Mouse (Mus musculus) forebrain, embryonic 15.5 days (tissue): ENCODE data around the gene Sh3d21. TPM values are rescaled to one million over a fixed set of nuclear protein-coding genes. Genes with fewer than 3 reads are reported as not detected.

ENCODE experiments used
- ATAC-seq: fragments of 200-750 bp; cut with Nextera tagmentation; replicated peaks from 2 replicates; pipeline ENCODE4 v1.8.0; 2017; ENCODE audit warnings: mild to moderate bottlenecking, moderate TSS enrichment, moderate library complexity
- H3K27ac ChIP-seq: fragments of 300-500 bp; sonication (generic); replicated peaks from 2 replicates; pipeline ENCODE4 v1.5.1; 2015; ENCODE audit warnings: mild to moderate bottlenecking, inconsistent platforms
- H3K27me3 ChIP-seq: fragments of 300-500 bp; sonication (generic); 2 replicates; pipeline ENCODE4 v1.6.1; 2015; ENCODE audit warnings: inconsistent platforms
- H3K36me3 ChIP-seq: fragments of 300-500 bp; sonication (generic); 2 replicates; pipeline ENCODE4 v1.6.1; 2015; ENCODE audit warnings: mild to moderate bottlenecking, inconsistent platforms
- H3K4me1 ChIP-seq: fragments of 300-500 bp; sonication (generic); 2 replicates; pipeline ENCODE4 v1.6.1; 2015; ENCODE audit warnings: inconsistent platforms
- H3K4me2 ChIP-seq: fragments of 300-500 bp; sonication (generic); replicated peaks from 2 replicates; pipeline ENCODE4 v1.6.1; 2015; ENCODE audit warnings: mild to moderate bottlenecking, inconsistent platforms
- H3K4me3 ChIP-seq: fragments of 300-500 bp; sonication (generic); 2 replicates; pipeline ENCODE4 v1.5.1; 2015; ENCODE audit warnings: mild to moderate bottlenecking, inconsistent platforms
- H3K9ac ChIP-seq: fragments of 300-500 bp; sonication (generic); replicated peaks from 2 replicates; pipeline ENCODE4 v1.6.1; 2015; ENCODE audit warnings: mild to moderate bottlenecking, inconsistent platforms
- H3K9me3 ChIP-seq: fragments of 300-500 bp; sonication (generic); 2 replicates; pipeline ENCODE4 v1.6.1; 2016; ENCODE audit warnings: inconsistent platforms
- WGBS: fragments of 180-500 bp; shearing (Covaris S2); methylation state at CpG from one replicate; pipeline ENCODE4 v1.1.7; 2015; ENCODE audit warnings: mixed read lengths; 5-methylcytosine and 5-hydroxymethylcytosine counted together
- polyA plus RNA-seq: library from polyadenylated mRNA; unstranded; fragments of >200 nt; fragmentation: Nextera tagmentation; extraction: Ambion mirVana; gene quantifications from 2 replicates; pipeline ENCODE4 v1.2.1, GENCODE M21; 2015

Sh3d21 gene
- polyA plus RNA-seq, 1 experiment from 2014 or later: 0.88 TPM

DNA sequence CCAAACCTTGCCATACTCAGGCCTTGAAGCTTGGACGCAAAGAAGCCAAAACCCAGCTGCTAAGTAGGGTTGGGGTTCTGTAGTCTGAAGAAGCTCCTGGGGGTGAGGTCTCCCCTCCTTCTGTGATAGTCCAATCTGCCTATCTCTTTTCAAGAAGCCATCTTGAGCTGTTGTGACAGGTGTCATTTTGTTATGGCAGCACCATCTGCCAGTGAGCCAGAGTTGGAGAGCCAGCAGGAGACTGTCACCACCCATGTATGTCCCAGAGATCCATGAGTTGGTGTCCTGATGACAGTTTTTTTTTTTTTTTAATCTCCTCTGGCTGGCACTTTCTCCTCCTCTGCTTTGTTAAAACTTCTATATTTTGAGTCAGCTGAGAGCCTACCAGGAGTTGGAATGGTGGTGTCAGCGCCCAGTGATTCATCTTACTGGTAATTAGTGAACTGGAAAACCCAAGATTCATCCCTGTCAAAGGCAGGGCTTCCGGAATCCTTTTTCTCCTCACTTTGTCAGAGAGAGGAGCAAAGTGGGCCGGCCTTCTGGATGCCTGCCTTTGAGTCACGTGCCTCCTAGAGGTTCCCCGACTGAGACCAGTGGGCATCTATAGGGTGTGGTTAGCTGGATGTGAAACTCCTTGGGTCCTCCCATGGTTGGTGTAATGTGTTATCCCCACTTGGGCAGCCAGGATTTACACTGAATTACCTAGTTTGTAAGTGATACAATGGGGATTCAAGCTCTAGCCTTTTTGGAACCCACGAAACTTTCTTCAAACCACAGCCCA, 61.0 kb downstream of the Sh3d21 start:
- Histone ChIP-seq H3K4me2 (peak overlapping the region; percentile 53), H3K9me3 (no peaks in the 10 kb centered on the region), H3K36me3 (no peaks in the 10 kb centered on the region), H3K9ac (no peak overlapping the region), H3K27ac (peak overlapping the region; percentile 80), H3K4me3 (peak overlapping the region; percentile 84; the same call in 1 of the 2 replicates), H3K27me3 (no peaks in the 10 kb centered on the region), H3K4me1 (peaks cover 62% of the 10 kb centered on the region)
- no peak for ATAC-seq
- 36% methylated on average over 7 of the region's 7 CpGs for WGBS

GRCm38 (mm10) chr4:126100764-126101163, 62.5 kb downstream of the Sh3d21 start:
- no peaks in the 10 kb centered on the region for H3K9me3 ChIP-seq
- H3K4me3 ChIP-seq: no peak overlapping the region
- H3K4me2 ChIP-seq: no peak overlapping the region
- H3K27ac ChIP-seq: no peak overlapping the region
- no peak for ATAC-seq
- no peaks in the 10 kb centered on the region for H3K36me3 ChIP-seq
- peaks cover 58% of the 10 kb centered on the region for H3K4me1 ChIP-seq
- no peaks in the 10 kb centered on the region for H3K27me3 ChIP-seq
- no peak overlapping the region for H3K9ac ChIP-seq
- WGBS: 86% methylated on average over 3 of the region's 3 CpGs

Other genes starting within 250 kb of the Sh3d21 start
- 0.47 and 0.48 TPM in 2 replicates for gene Csf3r, start 138.9 kb downstream of the Sh3d21 start, polyA plus RNA-seq
- 113 TPM in 2 replicates for gene Mrps15, start 116.6 kb downstream of the Sh3d21 start, polyA plus RNA-seq
- 35.3 TPM in 2 replicates for gene Oscp1, start 104.9 kb downstream of the Sh3d21 start, polyA plus RNA-seq
- 58.9 and 63.8 TPM in 2 replicates for gene Lsm10, start 66.9 kb downstream of the Sh3d21 start, polyA plus RNA-seq
- 35.3 and 35.4 TPM in 2 replicates for gene Stk40, start 59.5 kb downstream of the Sh3d21 start, polyA plus RNA-seq
- gene Eva1b, start 15.7 kb downstream of the Sh3d21 start, polyA plus RNA-seq: 9.2 and 10.1 TPM in 2 replicates
- gene Thrap3, start 39.3 kb upstream of the Sh3d21 start, polyA plus RNA-seq: 179 and 185 TPM in 2 replicates
- gene Map7d1, start 92.9 kb upstream of the Sh3d21 start, polyA plus RNA-seq: 76.8 and 79.6 TPM in 2 replicates
- 175 and 182 TPM in 2 replicates for gene Trappc3, start 98.8 kb upstream of the Sh3d21 start, polyA plus RNA-seq
- 2.0 and 3.0 TPM in 2 replicates for gene Col8a2, start 123.3 kb upstream of the Sh3d21 start, polyA plus RNA-seq
- 81.9 and 85.3 TPM in 2 replicates for gene Adprhl2, start 158.2 kb upstream of the Sh3d21 start, polyA plus RNA-seq
- 12.7 and 16.0 TPM in 2 replicates for gene Tekt2, start 162.2 kb upstream of the Sh3d21 start, polyA plus RNA-seq